Mouse (Mus musculus) bone marrow macrophage, adult 2 months (primary cell): ENCODE measurements around the gene 9930022D16Rik. TPM values are rescaled to one million over a fixed set of nuclear protein-coding genes. Genes with fewer than 3 reads are reported as not detected.
A peak's percentile ranks its signal among the peaks of the same experiment; 100 is the strongest.

ENCODE experiments used
- H3K27ac ChIP-seq: 2 replicates; pipeline ENCODE4 v1.5.1; 2012; ENCODE audit warnings: low read depth, low read length; ENCODE audit not compliant: insufficient read depth
- H3K4me1 ChIP-seq: 2 replicates; pipeline ENCODE4 v1.6.1; 2012; ENCODE audit warnings: low read length; ENCODE audit not compliant: control insufficient read depth, insufficient read depth
- H3K4me3 ChIP-seq: 2 replicates; pipeline ENCODE4 v1.5.1; 2012; ENCODE audit warnings: mild to moderate bottlenecking, low read length, moderate library complexity; ENCODE audit not compliant: insufficient read depth
- CTCF ChIP-seq: IDR thresholded peaks from 2 replicates; pipeline ENCODE4 v1.5.1; 2012; ENCODE audit warnings: low read depth, mild to moderate bottlenecking, low read length, moderate library complexity
- POLR2A ChIP-seq: IDR thresholded peaks from 2 replicates; pipeline ENCODE4 v1.6.1; 2012; ENCODE audit warnings: mild to moderate bottlenecking, low read depth, low read length, borderline replicate concordance
- polyA plus RNA-seq: library from polyadenylated mRNA; stranded (reverse); fragments of >200 nt; gene quantifications from 2 replicates; pipeline ENCODE4 v1.2.4, GENCODE M21; 2012; ENCODE audit not compliant: missing spikeins, insufficient read depth, insufficient read length

9930022D16Rik gene
- polyA plus RNA-seq, 1 experiment: 0.40 TPM

DNA sequence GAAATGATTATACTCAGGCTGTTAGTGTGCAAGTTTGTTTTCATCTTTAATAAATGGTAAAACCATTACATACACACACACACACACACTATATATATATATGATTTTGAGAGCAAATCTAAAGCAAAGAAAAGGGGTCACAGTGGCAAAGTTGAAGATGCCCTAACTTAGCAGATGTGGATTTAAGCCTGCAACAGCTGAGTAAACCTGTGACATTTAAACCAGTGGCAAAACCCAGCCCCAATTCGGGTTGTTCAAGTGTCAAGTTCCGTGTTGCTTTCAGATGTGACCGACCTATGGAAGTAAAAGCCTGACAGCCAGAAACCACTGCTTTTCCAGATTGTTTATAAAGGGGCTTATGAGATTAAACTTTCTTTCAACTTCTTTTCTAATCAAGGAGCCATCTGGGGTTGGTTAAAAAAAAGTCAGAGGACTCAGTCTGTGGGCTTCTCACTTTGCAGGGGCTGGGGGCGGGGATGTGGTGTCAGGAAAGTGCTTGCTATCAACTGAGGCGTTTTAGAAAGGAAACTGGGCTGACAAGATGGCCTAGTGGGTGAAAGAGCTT is 28.5 kb downstream of the 9930022D16Rik start:
- peaks cover 4% of the 10 kb centered on the region; the same call in 1 of the 2 replicates for H3K4me1 ChIP-seq
- H3K4me3 ChIP-seq: no peak overlapping the region
- TF ChIP-seq POLR2A (no peak), CTCF (no peak)
- no peak overlapping the region for H3K27ac ChIP-seq

DNA sequence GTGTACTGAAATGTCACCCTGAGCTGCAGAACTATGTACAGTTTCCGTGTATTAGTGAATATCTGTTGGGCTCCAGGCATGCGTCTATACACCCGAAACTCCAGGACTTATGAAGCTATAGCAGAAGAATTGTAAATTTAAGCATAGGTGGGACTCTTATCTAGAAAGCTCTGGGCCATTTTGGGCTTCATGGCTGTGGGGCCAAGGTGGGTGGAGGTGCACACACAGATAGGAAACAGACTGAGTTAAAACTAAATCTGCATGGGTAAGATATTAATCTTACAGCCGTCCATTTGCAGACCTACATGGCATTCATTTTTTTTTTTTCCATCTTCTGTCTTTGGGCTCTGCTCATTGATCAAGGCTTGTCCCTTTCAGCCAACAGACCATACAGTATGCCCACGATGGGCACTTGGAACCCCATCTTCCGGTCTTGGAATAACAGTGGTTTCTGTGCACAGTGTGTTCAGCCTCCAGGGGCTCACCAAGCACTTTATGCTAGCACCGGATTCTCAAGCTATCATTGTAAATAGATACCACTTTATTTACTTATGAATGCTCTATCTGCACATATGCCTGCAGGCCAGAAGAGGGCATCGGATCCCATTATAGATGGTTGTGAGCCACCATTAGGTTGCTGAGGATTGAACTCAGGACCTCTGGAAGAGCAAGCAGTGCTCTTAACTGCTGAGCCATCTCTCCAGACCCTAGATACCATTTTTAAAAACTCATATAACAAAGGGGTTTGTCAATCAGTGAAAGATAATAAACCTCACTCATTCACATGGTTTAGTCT is 29.9 kb downstream of the 9930022D16Rik start:
- Histone ChIP-seq H3K4me1 (peaks cover 4% of the 10 kb centered on the region; the same call in 1 of the 2 replicates), H3K4me3 (no peak overlapping the region), H3K27ac (no peak overlapping the region)
- no peak for TF ChIP-seq POLR2A
- no peak for TF ChIP-seq CTCF

DNA sequence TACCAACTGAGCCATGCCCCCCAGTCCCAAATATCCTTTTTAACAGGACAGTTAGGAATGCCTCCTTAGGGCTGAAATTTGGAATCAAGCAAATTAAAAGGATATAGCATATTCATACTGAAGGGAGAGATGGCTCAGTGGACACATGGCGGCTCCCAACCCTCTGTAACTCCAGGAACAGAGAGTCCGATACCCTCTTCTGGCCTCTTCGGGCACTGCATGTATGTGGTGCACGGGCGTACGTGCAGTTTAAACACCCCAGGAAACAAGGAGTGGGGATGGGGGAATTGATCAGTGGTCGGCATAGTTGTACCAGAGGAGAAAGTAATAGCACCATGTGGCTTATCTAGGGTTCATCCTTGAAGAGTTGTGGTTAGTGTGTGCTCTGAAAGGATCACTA is 30.9 kb downstream of the 9930022D16Rik start:
- Histone ChIP-seq H3K4me1 (peaks cover 4% of the 10 kb centered on the region; the same call in 1 of the 2 replicates), H3K4me3 (no peak overlapping the region), H3K27ac (no peak overlapping the region)
- TF ChIP-seq POLR2A (no peak), CTCF (no peak)

DNA sequence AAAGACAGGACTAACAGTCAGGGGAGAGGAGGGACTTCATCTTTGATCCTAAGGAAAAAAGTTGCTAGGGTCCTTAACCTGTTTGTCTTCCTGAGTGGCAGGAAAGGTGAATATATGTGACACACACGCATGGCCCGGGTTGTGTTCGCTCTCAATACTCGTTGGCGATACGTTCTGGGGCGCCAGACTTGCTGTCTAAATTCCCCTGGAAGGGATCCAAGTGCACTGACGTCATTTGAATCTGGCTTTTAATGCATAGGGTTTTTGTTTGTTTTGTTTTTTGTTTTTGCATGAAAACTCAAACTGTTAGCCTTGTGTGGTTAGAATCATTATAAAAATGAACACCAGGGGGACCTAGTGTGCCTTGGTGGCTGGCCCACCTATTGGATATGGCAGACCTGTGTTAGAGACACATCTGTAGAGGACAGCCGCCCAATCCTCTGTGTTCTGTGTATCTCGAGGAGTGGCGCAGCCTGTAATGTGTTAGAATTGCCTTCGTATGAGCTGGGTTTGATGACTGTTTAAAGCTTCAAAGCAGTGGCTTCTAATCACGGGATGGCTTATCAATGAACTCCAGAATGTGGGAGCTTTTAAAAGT is 31.8 kb downstream of the 9930022D16Rik start:
- Histone ChIP-seq H3K4me3 (no peak overlapping the region), H3K27ac (no peak overlapping the region), H3K4me1 (peaks cover 3% of the 10 kb centered on the region; the same call in 1 of the 2 replicates)
- no peak for TF ChIP-seq POLR2A
- peak; percentile 50 for TF ChIP-seq CTCF

DNA sequence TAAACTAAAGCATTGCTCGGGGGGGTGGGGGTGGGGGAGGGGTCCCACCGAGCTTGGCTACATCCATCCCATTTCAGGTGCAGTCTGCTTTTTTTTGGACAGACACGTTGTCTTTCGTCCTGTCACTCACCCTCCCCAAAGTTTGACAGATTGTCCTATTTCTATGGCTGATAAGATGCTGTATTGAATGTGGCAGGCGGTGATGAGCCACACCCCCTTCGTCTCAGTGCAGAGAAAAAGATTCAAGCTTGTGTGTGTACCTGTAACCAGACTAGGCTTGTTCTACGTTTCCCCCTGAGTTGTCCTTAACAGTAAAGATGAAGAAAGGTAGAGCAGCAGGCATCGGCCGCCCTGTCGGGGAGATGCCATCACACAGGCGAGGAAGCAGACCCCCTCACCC is 37.5 kb downstream of the 9930022D16Rik start:
- Histone ChIP-seq H3K4me1 (no peaks in the 10 kb centered on the region), H3K4me3 (no peak overlapping the region), H3K27ac (no peak overlapping the region)
- no peak for TF ChIP-seq POLR2A
- no peak for TF ChIP-seq CTCF

DNA sequence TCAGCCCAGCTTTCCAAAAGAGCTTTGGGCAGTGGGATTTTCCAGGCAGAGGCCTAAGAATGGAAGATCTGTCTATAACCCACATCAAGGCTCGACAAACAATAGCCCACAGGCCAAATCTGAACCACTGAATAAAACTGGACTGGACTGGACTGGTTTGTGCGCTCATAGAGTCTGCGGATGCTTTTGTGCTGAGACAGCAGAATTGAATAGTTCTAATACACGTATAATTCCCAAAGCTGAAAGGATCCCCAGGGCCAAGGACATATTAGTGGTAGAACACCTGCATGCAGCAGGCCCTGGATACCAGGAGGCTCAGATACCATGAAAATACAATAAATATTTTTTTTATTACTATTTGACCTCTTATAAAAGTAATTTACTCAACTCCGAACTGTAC is 42.5 kb downstream of the 9930022D16Rik start:
- H3K4me1 ChIP-seq: no peaks in the 10 kb centered on the region
- TF ChIP-seq POLR2A (no peak), CTCF (no peak)
- no peak overlapping the region for H3K4me3 ChIP-seq
- H3K27ac ChIP-seq: no peak overlapping the region

DNA sequence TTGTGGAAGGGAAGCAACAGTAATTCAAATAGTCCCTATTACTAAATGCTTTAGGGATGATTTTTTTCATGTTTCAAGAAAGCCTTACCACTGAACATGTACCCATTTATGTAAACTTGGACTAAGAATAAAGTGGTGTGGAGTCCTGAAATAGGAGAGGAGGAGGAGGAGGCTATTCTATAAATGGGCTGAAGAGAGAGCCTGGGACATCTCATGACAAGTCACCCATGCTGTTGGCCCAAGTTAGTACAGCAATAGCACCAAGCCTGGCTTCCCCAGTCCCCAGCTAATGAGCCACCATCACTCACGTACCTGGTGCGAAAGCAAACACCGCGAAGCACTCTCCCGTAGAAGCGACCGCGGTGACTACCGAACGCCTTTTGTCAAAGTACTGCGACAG is 44.4 kb downstream of the 9930022D16Rik start:
- Histone ChIP-seq H3K27ac (no peak overlapping the region), H3K4me3 (no peak overlapping the region), H3K4me1 (no peaks in the 10 kb centered on the region)
- TF ChIP-seq CTCF (no peak), POLR2A (no peak)

DNA sequence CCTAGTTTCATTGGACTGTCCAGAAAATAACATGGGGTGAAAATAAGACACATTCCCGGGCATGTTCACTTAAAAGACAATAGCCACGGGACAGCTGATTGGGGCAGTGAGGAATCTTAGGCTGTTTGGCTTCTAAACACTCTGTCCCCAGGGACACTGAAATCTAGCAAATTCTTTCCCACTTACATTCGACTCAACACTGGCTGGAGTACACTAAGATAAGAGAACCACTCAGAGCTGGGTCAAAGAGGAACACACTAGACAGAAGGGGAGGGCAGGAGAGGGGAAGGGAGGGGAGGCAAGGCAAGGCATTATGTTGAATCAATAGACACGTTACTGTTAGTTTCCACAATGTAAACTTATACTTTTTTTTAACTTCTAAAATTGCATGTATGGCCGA is 46.9 kb downstream of the 9930022D16Rik start:
- TF ChIP-seq CTCF (no peak), POLR2A (no peak)
- no peak overlapping the region for H3K27ac ChIP-seq

DNA sequence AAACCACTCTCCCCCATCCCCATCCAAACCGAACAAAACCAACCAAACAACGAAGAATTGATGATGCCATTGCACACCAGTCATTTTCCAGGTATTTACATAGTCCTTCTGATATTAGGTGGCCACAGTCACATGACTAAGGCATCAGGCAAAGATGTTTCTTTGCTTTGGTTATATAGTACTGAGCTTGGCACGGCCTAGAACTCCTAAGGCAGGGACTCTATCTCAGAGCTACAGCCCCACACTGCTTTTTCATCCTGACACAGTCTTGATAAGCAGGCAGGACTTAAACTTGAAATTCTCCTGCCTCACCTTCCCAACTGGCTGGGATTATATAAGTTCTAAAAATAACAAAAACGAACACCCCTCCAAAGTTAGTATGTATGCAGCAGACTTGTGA is 51.4 kb downstream of the 9930022D16Rik start:
- no peak overlapping the region for H3K4me3 ChIP-seq
- no peak overlapping the region for H3K27ac ChIP-seq
- TF ChIP-seq POLR2A: no peak
- TF ChIP-seq CTCF: no peak
- H3K4me1 ChIP-seq: peaks cover 24% of the 10 kb centered on the region

More for the DNA sequence above, 46.9 kb downstream of the 9930022D16Rik start:
- H3K4me1 ChIP-seq: no peaks in the 10 kb centered on the region
- H3K4me3 ChIP-seq: no peak overlapping the region

DNA sequence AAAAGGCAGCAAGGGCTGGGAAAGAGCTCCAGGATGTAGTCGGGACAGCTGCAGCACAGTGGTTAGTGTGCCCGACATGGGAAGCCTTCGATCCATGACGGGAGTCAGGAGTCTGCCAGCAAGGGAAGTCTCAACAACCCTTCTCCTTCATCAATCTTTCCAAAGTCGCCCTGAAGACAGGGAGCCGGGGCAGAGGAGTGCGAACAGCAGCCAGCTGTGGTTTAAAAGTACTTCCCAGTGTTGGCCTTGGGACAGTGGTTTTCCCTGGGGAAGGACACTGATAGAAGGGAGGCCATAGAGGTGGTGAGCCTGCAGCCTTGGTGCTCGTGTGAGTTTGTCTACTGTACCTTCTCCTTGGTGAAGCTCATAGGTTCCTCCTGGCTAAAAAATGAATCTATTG is 53.3 kb downstream of the 9930022D16Rik start:
- TF ChIP-seq POLR2A (no peak), CTCF (no peak)
- Histone ChIP-seq H3K4me3 (no peak overlapping the region), H3K27ac (no peak overlapping the region), H3K4me1 (peaks cover 29% of the 10 kb centered on the region)
